Mouse (Mus musculus) ES-Bruce4 (cell line): ENCODE measurements around the gene Emb.

Experiments
- CTCF ChIP-seq: IDR thresholded peaks from one replicate; pipeline ENCODE4 v1.8.1; 2011; ENCODE audit warnings: low read depth, low read length
- EP300 ChIP-seq: IDR thresholded peaks from 2 replicates; pipeline ENCODE4 v1.6.1; 2011; ENCODE audit warnings: low read depth, low read length; ENCODE audit not compliant: insufficient read depth
- POLR2A ChIP-seq: IDR thresholded peaks from one replicate; pipeline ENCODE4 v1.8.1; 2011; ENCODE audit warnings: low read length; ENCODE audit not compliant: insufficient read depth

GRCm38 (mm10) chr13:117266156-117266555, 57.8 kb downstream of the Emb start:
- TF ChIP-seq POLR2A (no peak), CTCF (no peak), EP300 (no peak)
